ENCODE assay signal across 28 mouse cellular contexts in the genomic region with DNA sequence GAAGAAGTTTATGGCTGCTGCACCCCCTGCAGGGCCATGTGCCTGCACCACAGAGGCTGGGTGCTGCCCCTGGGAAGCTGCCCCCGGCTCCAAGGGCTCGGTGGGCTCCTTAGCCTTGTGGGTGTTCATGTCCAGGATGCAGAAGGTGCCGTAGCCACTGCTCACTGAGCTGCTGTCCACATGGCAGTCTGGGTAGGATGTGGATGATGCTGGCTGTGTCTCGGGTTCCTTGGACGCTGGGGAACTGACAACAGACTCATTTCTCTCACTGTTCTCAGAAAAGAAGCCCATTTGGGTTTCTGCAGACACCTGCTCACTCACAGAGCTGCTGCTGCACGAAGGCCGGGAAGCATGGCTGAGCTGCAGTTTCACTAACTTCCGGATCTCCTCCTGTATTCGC. TPM values are rescaled to one million over a fixed set of nuclear protein-coding genes. Genes with fewer than 3 reads are reported as not detected.
A peak's percentile ranks its signal among the peaks of the same experiment; 100 is the strongest.
DNase-seq lines count a peak whose midpoint lies in the region; ATAC-seq and TF ChIP-seq lines count a peak whose summit lies in the region.
"Had no signal": no experiment of that assay in that cellular context is flagged by ENCODE, and none has a peak within 500 bp of the region (broad histone marks: within the 10 kb centered on the region; RNA-seq: fewer than 3 reads in every experiment).

No protein-coding gene starts in this region.

- 16% methylated on average over 9 of the region's 9 CpGs for WGBS in cerebellum, adult 2 months

- peak overlapping the region; percentile 33 for H3K4me3 ChIP-seq in cerebellum, adult 2 months (replicated peaks; ENCODE audit: insufficient read depth, low read depth, low read length)
- H3K4me3 ChIP-seq: embryonic facial prominence, embryonic 12.5 days; embryonic facial prominence, embryonic 15.5 days; erythroblast, embryonic 14.5 days; forebrain, embryonic 12.5 days; forebrain, embryonic 15.5 days; heart, adult 2 months; heart, embryonic 10.5 days; heart, embryonic 13.5 days had no signal

- peak overlapping the region; percentile 74 for H3K27ac ChIP-seq in cerebellum, adult 2 months (ENCODE audit: insufficient read depth, low read length)
- H3K27ac ChIP-seq: embryonic facial prominence, embryonic 12.5 days; embryonic facial prominence, embryonic 15.5 days; forebrain, embryonic 12.5 days; forebrain, embryonic 15.5 days; heart, adult 2 months; heart, embryonic 10.5 days; heart, embryonic 13.5 days; hindbrain, embryonic 14.5 days; hindbrain, postnatal 0 days had no signal

- no peaks in the 10 kb centered on the region for H3K27me3 ChIP-seq in cerebellum, adult 2 months (ENCODE audit: control insufficient read depth, insufficient read depth, low read length)
- H3K27me3 ChIP-seq: embryonic facial prominence, embryonic 12.5 days; embryonic facial prominence, embryonic 15.5 days; forebrain, embryonic 12.5 days; forebrain, embryonic 15.5 days; heart, embryonic 13.5 days had no signal

- TF ChIP-seq CTCF in cerebellum, adult 2 months (IDR thresholded peaks at IDR 0.05; ENCODE audit: borderline replicate concordance, insufficient read depth, low read depth, low read length), result no peak

- no peak for DNase-seq in cerebellum, adult 9-10 months
- DNase-seq in cerebellum, adult 2 months, result peak in 1 of 2 experiments; percentile 67
- no peak for DNase-seq in cerebellum, adult 11 months
- peak; percentile 22 to 25 for DNase-seq in cerebellum, postnatal 10 days
- peak; percentile 44 to 56 for DNase-seq in cerebellum, postnatal 36 days
- DNase-seq in frontal cortex, postnatal 36 days (ENCODE audit: low spot score in 2 of 2), result no peak
- DNase-seq in thymus, postnatal 4 days, result no peak
- DNase-seq: adrenal gland, adult 8-10 months; adrenal gland, postnatal 25 days; gastrocnemius, postnatal 10 days; gastrocnemius, postnatal 36 days; heart, adult 2 months; heart, postnatal 14 days; heart, postnatal 4 days; kidney, adult 2 months had no signal

- TF ChIP-seq POLR2A in cerebellum, adult 2 months (IDR thresholded peaks at IDR 0.05; ENCODE audit: borderline replicate concordance, insufficient read depth, low read length), result no peak

- H3K4me1 ChIP-seq in cerebellum, adult 2 months (ENCODE audit: control insufficient read depth, insufficient read depth, low read length), result peaks cover 22% of the 10 kb centered on the region
- H3K4me1 ChIP-seq: embryonic facial prominence, embryonic 12.5 days; embryonic facial prominence, embryonic 15.5 days; forebrain, embryonic 12.5 days; forebrain, embryonic 15.5 days; heart, embryonic 10.5 days had no signal

- ATAC-seq in cerebellum, adult (ENCODE audit: insufficient number of reproducible peaks, low FRiP score, low TSS enrichment), result peak; percentile 52; the same call in 1 of the 2 replicates
- ATAC-seq: activated CD4-positive, CD25-positive, alpha-beta regulatory T cell, adult 4 months; forebrain, embryonic 15.5 days; hindbrain, postnatal 0 days; inflammation-experienced regulatory T-cells, adult 6 months; intestine, embryonic 16.5 days had no signal

RNA-seq across cellular contexts. Expression of a gene that starts 12.3 kb away (rescaled TPM):
- 27.2 and 32.6 TPM in 2 replicates for polyA plus RNA-seq in cerebellum, adult 2 months (2012; rRNA removed)

RNA-seq across cellular contexts. Expression of a gene that starts 12.4 kb away (rescaled TPM):
- 10.5 and 12.0 TPM in 2 replicates for polyA plus RNA-seq in cerebellum, adult 2 months (2012; rRNA removed)

RNA-seq across cellular contexts. Expression of a gene that starts 47.4 kb away (rescaled TPM):
- polyA plus RNA-seq in cerebellum, adult 2 months (2012; rRNA removed), result 267 and 279 TPM in 2 replicates

Comparison
In these comparisons a context has a peak if more than half of its experiments do, and no peak if none do; other contexts are left out.
1. DNase-seq: peak in cerebellum, postnatal 10 days (2 of 2) and cerebellum, postnatal 36 days (2 of 2); none in cerebellum, adult 9-10 months (single experiment), cerebellum, adult 11 months (single experiment), frontal cortex, postnatal 36 days (0 of 2) and thymus, postnatal 4 days (single experiment).